Mouse (Mus musculus): Measurements from ENCODE around the gene Kdm1a. TPM values are rescaled to one million over a fixed set of nuclear protein-coding genes. Genes with fewer than 3 reads are reported as not detected.

Gene Kdm1a
- polyA plus RNA-seq, 1 experiment, result 203 TPM

DNA sequence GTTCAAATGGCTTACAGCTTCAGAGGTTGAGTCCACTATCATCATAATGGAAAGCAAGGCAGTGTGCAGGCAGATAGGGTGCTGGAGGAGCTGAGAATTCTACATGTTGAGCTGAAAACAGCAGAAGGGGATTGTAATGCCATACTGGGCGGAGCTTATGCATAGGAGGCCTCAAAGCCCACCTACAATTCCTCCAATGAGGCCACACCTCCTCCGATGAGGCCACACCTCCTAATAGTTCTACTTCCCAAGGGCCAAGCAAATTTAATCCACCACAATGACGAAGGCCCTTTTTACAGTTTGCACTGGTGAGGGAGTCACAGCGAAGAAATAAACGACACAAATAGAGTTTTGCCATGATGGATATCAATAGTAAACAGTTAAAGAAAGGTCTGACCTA, 34.0 kb upstream of the Kdm1a start:
- no peak for DNase-seq (ENCODE audit: low read depth)
- TF ChIP-seq POLR2A (IDR thresholded peaks at IDR 0.05; ENCODE audit: borderline replicate concordance, extremely low read depth, insufficient read depth, insufficient read length, poor library complexity, severe bottlenecking) (no peak), CTCF (IDR thresholded peaks at IDR 0.05; ENCODE audit: borderline replicate concordance, extremely low read depth, insufficient read depth, insufficient read length) (no peak)

DNA sequence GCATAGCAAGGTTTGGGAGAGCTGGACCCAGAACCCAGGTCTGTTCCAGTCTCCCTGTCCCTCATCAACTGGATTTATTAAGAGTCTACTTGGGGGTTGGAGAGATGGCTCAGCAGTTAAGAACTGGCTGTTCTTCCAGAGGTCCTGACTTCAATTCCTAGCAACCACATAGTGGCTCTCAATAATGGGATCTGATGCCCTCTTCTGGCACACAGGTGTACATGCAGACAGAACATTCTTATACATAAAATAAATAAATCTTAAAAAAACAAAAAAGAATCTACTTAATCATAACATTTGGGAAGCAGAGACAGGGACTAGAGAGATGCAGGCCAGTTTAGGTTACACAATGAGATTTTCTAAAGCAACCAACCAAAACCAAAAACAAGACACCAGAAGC, 33.5 kb upstream of the Kdm1a start:
- TF ChIP-seq CTCF (IDR thresholded peaks at IDR 0.05; ENCODE audit: borderline replicate concordance, extremely low read depth, insufficient read depth, insufficient read length), result no peak
- TF ChIP-seq POLR2A (IDR thresholded peaks at IDR 0.05; ENCODE audit: borderline replicate concordance, extremely low read depth, insufficient read depth, insufficient read length, poor library complexity, severe bottlenecking), result no peak
- peak; percentile 15 for DNase-seq (ENCODE audit: low read depth)

DNA sequence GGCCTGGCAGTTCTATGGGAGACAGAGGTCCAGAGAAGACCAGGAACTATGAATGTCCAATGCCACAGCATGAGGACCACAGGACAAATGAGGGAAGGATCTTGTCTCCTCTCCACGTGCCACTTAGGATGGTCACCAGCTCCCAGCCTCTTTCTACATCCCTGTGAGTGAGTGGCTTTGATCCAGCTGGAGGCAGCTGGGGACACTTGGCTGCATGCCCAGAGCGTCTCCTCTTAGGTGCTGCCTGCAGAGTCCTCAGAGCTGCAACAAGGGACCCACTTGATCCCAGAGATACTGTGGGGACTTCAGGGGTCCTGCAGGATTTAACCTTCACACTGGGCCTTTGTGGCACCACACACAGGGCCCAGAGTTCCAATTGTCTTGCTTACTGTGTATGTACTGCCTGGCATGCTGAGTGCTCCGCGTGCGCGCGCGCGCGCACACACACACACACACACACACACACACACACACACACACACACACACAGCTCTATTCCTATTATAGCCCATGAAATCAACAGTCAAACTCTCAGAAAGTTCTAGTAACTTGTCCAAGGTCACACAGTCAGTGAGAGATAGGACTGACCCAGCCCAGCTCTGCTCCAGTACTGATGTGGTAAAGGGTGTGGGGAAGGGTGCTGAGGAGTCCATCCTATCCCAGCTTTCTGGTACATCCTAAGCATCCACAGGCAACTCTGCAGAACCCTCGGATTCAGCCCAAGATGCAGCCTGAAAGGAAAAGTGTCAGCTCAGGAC, 28.9 kb upstream of the Kdm1a start:
- DNase-seq (ENCODE audit: low read depth), result peak; percentile 79

DNA sequence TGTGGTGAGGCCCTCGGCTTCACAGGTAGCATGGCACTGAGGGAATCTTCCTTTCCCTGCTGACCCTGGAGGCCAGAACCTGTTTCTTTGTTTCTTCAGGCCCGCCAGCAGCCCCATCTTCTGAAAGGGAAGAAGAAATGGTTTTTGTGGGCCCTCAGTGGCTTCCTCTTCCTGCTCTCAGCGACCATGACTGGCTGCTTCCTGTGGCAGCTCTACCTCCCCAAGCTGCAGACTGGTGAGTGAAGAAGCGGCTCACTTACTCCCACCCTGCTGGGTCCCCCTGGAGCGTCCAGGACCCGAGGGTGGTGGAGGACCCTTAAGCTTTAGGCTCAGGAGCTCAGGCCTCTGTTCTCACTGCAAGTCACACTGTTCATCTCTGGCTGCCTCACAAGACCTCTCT, 24.1 kb upstream of the Kdm1a start:
- TF ChIP-seq POLR2A (IDR thresholded peaks at IDR 0.05; ENCODE audit: borderline replicate concordance, extremely low read depth, insufficient read depth, insufficient read length, poor library complexity, severe bottlenecking) (no peak), CTCF (IDR thresholded peaks at IDR 0.05; ENCODE audit: borderline replicate concordance, extremely low read depth, insufficient read depth, insufficient read length) (no peak)
- DNase-seq (ENCODE audit: low read depth), result no peak

More for the DNA sequence above, 28.9 kb upstream of the Kdm1a start:
- TF ChIP-seq POLR2A (IDR thresholded peaks at IDR 0.05; ENCODE audit: borderline replicate concordance, extremely low read depth, insufficient read depth, insufficient read length, poor library complexity, severe bottlenecking) (no peak), CTCF (IDR thresholded peaks at IDR 0.05; ENCODE audit: borderline replicate concordance, extremely low read depth, insufficient read depth, insufficient read length) (no peak)

DNA sequence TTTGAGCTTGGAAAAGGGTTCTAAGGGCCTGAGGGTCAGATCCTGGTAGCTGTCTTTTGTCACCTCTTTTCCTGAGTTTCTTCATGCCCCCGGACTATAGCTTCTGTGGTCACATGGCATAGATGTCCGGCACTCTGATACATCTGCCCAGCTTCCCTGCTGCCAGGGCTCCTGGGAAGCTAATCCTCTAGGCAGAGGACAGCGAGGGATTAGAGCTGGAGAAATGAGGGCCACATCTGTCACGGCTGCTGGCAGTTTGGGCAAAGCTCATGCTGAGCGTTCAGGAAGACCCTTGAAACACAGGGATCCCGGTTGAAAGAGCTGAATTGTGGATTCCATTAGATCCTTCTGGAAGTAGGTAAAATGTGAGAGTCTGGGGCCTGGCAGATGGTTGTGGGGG, 19.9 kb upstream of the Kdm1a start, which contains the start of gene Lactbl1:
Lactbl1 (plus strand) TSS at position 234 of the 400 bp plus-strand sequence.
- TF ChIP-seq CTCF (IDR thresholded peaks at IDR 0.05; ENCODE audit: borderline replicate concordance, extremely low read depth, insufficient read depth, insufficient read length) (no peak), POLR2A (IDR thresholded peaks at IDR 0.05; ENCODE audit: borderline replicate concordance, extremely low read depth, insufficient read depth, insufficient read length, poor library complexity, severe bottlenecking) (no peak)
- no peak for DNase-seq (ENCODE audit: low read depth)

DNA sequence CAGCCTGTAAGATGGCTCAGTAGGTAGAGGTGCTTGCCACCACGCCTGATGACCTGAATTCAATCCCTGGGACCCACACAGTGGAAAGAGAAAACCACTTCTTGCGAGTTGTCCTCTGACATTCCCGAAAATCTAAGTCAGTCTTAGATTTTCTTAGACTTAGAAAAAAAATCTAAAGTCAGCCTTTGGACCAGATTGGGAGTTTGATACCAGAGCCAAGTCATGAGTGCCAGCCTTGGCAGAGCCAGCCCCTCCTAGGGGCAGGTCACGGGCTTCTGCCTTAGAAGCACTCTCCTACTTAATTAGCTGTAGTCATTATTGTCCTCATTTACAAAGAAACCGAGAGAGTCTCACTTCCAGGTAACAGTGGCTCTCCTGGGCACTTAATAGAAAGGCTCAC, 19.4 kb upstream of the Kdm1a start:
- DNase-seq (ENCODE audit: low read depth), result no peak
- no peak for TF ChIP-seq CTCF (IDR thresholded peaks at IDR 0.05; ENCODE audit: borderline replicate concordance, extremely low read depth, insufficient read depth, insufficient read length)

DNA sequence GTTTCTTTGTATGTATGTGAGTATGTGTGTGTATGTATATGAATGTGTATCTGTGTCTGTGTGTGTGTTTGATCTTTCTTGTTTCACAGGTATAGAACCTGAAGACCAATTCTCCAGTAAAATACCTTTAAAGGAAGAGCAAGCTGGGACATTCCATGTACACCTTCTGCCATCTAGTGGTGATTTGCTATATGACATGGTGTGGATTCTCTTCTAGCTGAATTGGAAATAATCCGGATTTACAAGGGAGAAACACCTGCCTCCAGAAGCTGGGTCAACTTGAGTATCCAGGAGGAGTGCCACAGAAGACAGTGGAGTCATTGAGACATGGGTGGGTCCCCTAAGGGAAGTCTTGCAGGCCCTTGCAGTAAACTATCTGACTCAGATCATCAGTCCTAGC, 18.8 kb upstream of the Kdm1a start:
- DNase-seq (ENCODE audit: low read depth), result peak; percentile 85
- TF ChIP-seq POLR2A (IDR thresholded peaks at IDR 0.05; ENCODE audit: borderline replicate concordance, extremely low read depth, insufficient read depth, insufficient read length, poor library complexity, severe bottlenecking) (no peak), CTCF (IDR thresholded peaks at IDR 0.05; ENCODE audit: borderline replicate concordance, extremely low read depth, insufficient read depth, insufficient read length) (peak; percentile 60)

DNA sequence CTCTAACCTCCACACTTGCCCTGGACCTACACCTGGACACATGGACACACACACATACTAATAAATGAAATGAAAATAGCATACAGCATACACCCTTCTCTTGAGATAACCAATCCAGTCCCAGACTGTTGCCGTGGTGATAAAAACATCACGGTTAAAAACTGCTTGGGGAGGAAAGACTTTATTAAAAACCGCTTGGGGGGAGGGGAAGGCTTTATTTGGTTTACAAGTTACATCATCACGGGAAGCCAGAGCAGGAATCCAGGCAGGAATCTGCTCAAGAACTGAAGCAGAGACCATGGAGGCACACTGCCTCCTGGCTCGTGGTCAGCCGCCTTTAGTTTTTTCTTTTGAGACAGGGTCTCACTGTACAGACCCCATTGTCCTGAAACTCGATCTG, 11.1 kb upstream of the Kdm1a start:
- no peak for DNase-seq (ENCODE audit: low read depth)
- TF ChIP-seq POLR2A (IDR thresholded peaks at IDR 0.05; ENCODE audit: borderline replicate concordance, extremely low read depth, insufficient read depth, insufficient read length, poor library complexity, severe bottlenecking), result no peak
- TF ChIP-seq CTCF (IDR thresholded peaks at IDR 0.05; ENCODE audit: borderline replicate concordance, extremely low read depth, insufficient read depth, insufficient read length), result no peak

DNA sequence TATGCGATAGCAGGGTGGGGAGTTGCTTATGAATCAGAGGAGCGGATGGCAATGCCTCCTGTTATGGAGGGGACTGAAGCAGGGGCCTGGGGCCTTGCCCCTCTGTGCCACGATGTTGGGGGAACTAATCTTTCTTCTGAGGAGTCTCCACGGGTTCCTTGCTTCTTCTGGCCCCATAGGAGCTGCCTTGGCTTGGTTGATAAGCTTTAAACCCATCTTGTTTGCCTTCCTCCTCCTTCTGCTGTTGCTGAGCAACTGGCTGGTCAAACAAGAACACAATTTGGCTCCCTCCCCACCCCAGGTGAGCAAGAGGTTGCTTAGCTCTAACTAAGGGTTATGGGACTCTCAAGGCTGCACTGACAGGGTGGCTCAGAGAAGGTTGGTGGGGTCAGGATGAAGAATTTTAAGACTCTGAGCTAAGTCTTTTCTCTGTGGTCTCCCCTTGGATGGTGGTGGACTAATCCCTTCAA, 7.9 kb upstream of the Kdm1a start, which contains the start of gene Tex46:
Tex46 (plus strand) TSS at position 51 of the 470 bp plus-strand sequence.
- TF ChIP-seq CTCF (IDR thresholded peaks at IDR 0.05; ENCODE audit: borderline replicate concordance, extremely low read depth, insufficient read depth, insufficient read length), result no peak
- TF ChIP-seq POLR2A (IDR thresholded peaks at IDR 0.05; ENCODE audit: borderline replicate concordance, extremely low read depth, insufficient read depth, insufficient read length, poor library complexity, severe bottlenecking), result no peak

DNA sequence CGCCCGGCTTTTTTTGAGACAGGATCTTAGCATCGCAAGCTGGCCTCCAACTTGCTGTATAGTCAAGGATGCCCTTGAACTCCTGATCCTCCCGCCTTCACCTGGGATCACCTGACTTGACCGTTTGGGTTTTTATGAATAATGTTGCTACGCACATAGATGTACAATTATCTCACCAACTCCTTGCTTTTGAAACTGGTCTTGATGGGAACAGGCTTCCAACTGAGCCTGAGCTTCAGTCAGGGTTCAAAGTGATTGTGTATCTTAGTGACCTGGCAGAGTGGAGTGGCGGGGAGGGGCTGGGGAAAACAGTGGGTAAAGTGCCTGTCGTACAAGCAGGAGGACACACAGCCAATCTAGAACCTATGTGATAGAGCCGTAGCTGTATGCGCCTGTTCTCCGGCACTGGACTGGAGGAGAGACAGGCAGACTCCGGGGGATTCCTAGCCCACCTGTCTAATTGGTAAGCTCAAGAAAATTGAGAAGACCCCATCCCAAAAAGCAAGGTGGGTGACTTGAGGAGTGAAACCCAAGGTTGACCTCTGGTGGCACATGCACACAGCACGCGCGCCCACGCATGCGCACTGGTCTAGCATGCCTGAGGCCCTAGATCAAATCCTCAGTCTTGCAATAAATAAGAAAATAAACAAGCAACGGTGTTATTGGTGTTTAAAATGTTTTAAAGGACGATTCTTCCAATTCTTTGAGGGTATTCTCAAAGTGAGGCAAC, 3.4 kb upstream of the Kdm1a start:
- TF ChIP-seq CTCF (IDR thresholded peaks at IDR 0.05; ENCODE audit: borderline replicate concordance, extremely low read depth, insufficient read depth, insufficient read length) (no peak), POLR2A (IDR thresholded peaks at IDR 0.05; ENCODE audit: borderline replicate concordance, extremely low read depth, insufficient read depth, insufficient read length, poor library complexity, severe bottlenecking) (no peak)
- no peak for DNase-seq (ENCODE audit: low read depth)

More for the DNA sequence above, 7.9 kb upstream of the Kdm1a start, which contains the start of gene Tex46:
- DNase-seq (ENCODE audit: low read depth), result no peak

DNA sequence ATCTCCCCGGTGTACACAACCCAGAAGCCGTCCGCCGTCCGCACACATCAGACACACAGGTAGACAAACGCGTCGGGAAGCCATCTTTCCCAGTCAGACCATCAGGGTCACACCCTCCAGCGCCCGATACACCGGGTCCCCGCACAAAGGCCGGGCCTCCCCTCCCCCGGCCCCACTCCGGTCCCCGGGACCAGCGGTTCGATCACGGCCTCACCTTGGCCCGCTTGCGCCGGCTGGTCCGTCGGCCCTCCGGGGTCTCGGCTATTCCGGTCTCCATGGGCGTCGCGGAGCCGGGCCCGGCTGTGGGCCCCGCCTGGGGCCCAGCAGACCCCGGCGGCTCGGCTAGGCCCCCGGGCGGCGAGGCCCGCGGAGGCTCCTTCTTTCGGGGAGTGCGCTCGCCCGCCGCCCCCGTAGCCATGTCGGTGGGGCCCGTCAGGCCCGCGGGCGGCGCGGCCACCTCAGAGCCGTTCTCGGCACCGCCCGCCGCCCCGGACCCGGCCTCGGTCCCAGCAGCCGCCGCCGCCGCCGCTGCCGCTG, 437 bp downstream of the Kdm1a start:
- TF ChIP-seq POLR2A (IDR thresholded peaks at IDR 0.05; ENCODE audit: borderline replicate concordance, extremely low read depth, insufficient read depth, insufficient read length, poor library complexity, severe bottlenecking) (0 out of 2 replicates have a peak, but pooled peaks have one; percentile 9), CTCF (IDR thresholded peaks at IDR 0.05; ENCODE audit: borderline replicate concordance, extremely low read depth, insufficient read depth, insufficient read length) (no peak)

More for the DNA sequence above, 437 bp downstream of the Kdm1a start:
- DNase-seq (ENCODE audit: low read depth), result peak; percentile 64
